Mouse (Mus musculus) neural tube, embryonic 12.5 days (tissue): Measurements from ENCODE around the gene Fzd7. TPM values are rescaled to one million over a fixed set of nuclear protein-coding genes. Genes with fewer than 3 reads are reported as not detected.
A peak's percentile ranks its signal among the peaks of the same experiment; 100 is the strongest.

Source experiments
- ATAC-seq: fragments of 200-750 bp; cut with Nextera tagmentation; 2 replicates; pipeline ENCODE4 v1.8.0; 2017; ENCODE audit warnings: low read depth, mild to moderate bottlenecking, moderate TSS enrichment, moderate library complexity; ENCODE audit not compliant: low FRiP score
- H3K27ac ChIP-seq: fragments of 300-500 bp; sonication (generic); 2 replicates; pipeline ENCODE4 v1.5.1; 2016
- H3K27me3 ChIP-seq: fragments of 300-500 bp; sonication (generic); replicated peaks from 2 replicates; pipeline ENCODE4 v1.6.1; 2016; ENCODE audit warnings: mild to moderate bottlenecking
- H3K36me3 ChIP-seq: fragments of 300-500 bp; sonication (generic); 2 replicates; pipeline ENCODE4 v1.6.1; 2016; ENCODE audit warnings: mild to moderate bottlenecking
- H3K4me1 ChIP-seq: fragments of 300-500 bp; sonication (generic); 2 replicates; pipeline ENCODE4 v1.6.1; 2016
- H3K4me2 ChIP-seq: fragments of 300-500 bp; sonication (generic); replicated peaks from 2 replicates; pipeline ENCODE4 v1.6.1; 2016; ENCODE audit warnings: mild to moderate bottlenecking
- H3K4me3 ChIP-seq: fragments of 300-500 bp; sonication (generic); 2 replicates; pipeline ENCODE4 v1.5.1; 2016
- H3K9ac ChIP-seq: fragments of 300-500 bp; sonication (generic); 2 replicates; pipeline ENCODE4 v1.6.1; 2016; ENCODE audit warnings: mild to moderate bottlenecking
- H3K9me3 ChIP-seq: fragments of 300-500 bp; sonication (generic); 2 replicates; pipeline ENCODE4 v1.6.1; 2016; ENCODE audit warnings: mild to moderate bottlenecking
- WGBS: fragments of 180-500 bp; shearing (Covaris S2); methylation state at CpG from one replicate; pipeline ENCODE4 v1.1.7; 2016; 5-methylcytosine and 5-hydroxymethylcytosine counted together
- polyA plus RNA-seq: library from polyadenylated mRNA; unstranded; fragments of >200 nt; fragmentation: Nextera tagmentation; extraction: Ambion mirVana; gene quantifications from 2 replicates; pipeline ENCODE4 v1.2.1, GENCODE M21; 2016

The Fzd7 gene
- polyA plus RNA-seq, 1 experiment from 2014 or later, result 17.4 TPM

- H3K4me3 ChIP-seq, result no peak overlapping the region
- H3K27me3 ChIP-seq, result no peaks in the 10 kb centered on the region
- H3K9me3 ChIP-seq, result no peaks in the 10 kb centered on the region
- no peak overlapping the region for H3K4me2 ChIP-seq
- ATAC-seq, result no peak
- WGBS, result 11% methylated on average over 9 of the region's 11 CpGs
- peaks cover 24% of the 10 kb centered on the region for H3K4me1 ChIP-seq
- no peaks in the 10 kb centered on the region for H3K36me3 ChIP-seq
- no peak overlapping the region for H3K27ac ChIP-seq
- H3K9ac ChIP-seq, result no peak overlapping the region
These were observed 9.7 kb upstream of the Fzd7 start for GRCm38 (mm10) chr1:59472368-59473180.

- H3K9ac ChIP-seq, result no peak overlapping the region
- no peak for ATAC-seq
- no peaks in the 10 kb centered on the region for H3K36me3 ChIP-seq
- no peak overlapping the region for H3K27ac ChIP-seq
- no peaks in the 10 kb centered on the region for H3K9me3 ChIP-seq
- H3K4me2 ChIP-seq, result no peak overlapping the region
- peaks cover 24% of the 10 kb centered on the region for H3K4me1 ChIP-seq
- no peak overlapping the region for H3K4me3 ChIP-seq
- no peaks in the 10 kb centered on the region for H3K27me3 ChIP-seq
- WGBS, result 8% methylated on average over 4 of the region's 4 CpGs
These were observed 9.1 kb upstream of the Fzd7 start for GRCm38 (mm10) chr1:59473181-59473555.

GRCm38 (mm10) chr1:59475618-59476017 lies 6.6 kb upstream of the Fzd7 start:
- no peak for ATAC-seq
- 39% methylated on average over 2 of the region's 2 CpGs for WGBS
- Histone ChIP-seq H3K9me3 (no peaks in the 10 kb centered on the region), H3K36me3 (no peaks in the 10 kb centered on the region), H3K27ac (no peak overlapping the region), H3K27me3 (no peaks in the 10 kb centered on the region), H3K4me1 (peaks cover 18% of the 10 kb centered on the region), H3K4me3 (no peak overlapping the region), H3K9ac (no peak overlapping the region), H3K4me2 (no peak overlapping the region)

- Histone ChIP-seq H3K27me3 (no peaks in the 10 kb centered on the region), H3K9me3 (no peaks in the 10 kb centered on the region), H3K36me3 (no peaks in the 10 kb centered on the region), H3K9ac (no peak overlapping the region), H3K4me2 (no peak overlapping the region), H3K4me3 (no peak overlapping the region), H3K27ac (no peak overlapping the region), H3K4me1 (peaks cover 18% of the 10 kb centered on the region)
- WGBS, result 85% methylated on average over 3 of the region's 3 CpGs
- ATAC-seq, result no peak
These were observed 3.3 kb upstream of the Fzd7 start for GRCm38 (mm10) chr1:59478911-59479310.

GRCm38 (mm10) chr1:59480821-59481455 lies 1.3 kb upstream of the Fzd7 start:
- Histone ChIP-seq H3K4me1 (peaks cover 31% of the 10 kb centered on the region), H3K27ac (no peak overlapping the region), H3K4me3 (peak overlapping the region; percentile 65), H3K9me3 (no peaks in the 10 kb centered on the region), H3K36me3 (no peaks in the 10 kb centered on the region), H3K27me3 (no peaks in the 10 kb centered on the region), H3K9ac (peak overlapping the region; percentile 5; the same call in 1 of the 2 replicates), H3K4me2 (peak overlapping the region; percentile 98)
- ATAC-seq, result no peak
- under 1% methylated on average over 23 of the region's 23 CpGs for WGBS

GRCm38 (mm10) chr1:59481456-59482291 lies 550 bp upstream of the Fzd7 start:
- H3K27me3 ChIP-seq, result no peaks in the 10 kb centered on the region
- H3K4me1 ChIP-seq, result peaks cover 36% of the 10 kb centered on the region

GRCm38 (mm10) chr1:59482696-59483520 lies 684 bp downstream of the Fzd7 start:
- peak overlapping the region; percentile 65 for H3K4me3 ChIP-seq
- peaks cover 47% of the 10 kb centered on the region for H3K4me1 ChIP-seq
- H3K9ac ChIP-seq, result peak overlapping the region; percentile 87
- peak overlapping the region; percentile 98 for H3K4me2 ChIP-seq
- no peaks in the 10 kb centered on the region for H3K9me3 ChIP-seq
- under 1% methylated on average over 88 of the region's 88 CpGs for WGBS
- H3K36me3 ChIP-seq, result no peaks in the 10 kb centered on the region
- peak; percentile 2; the same call in 1 of the 2 replicates for ATAC-seq
- peak overlapping the region; percentile 50 for H3K27ac ChIP-seq
- no peaks in the 10 kb centered on the region for H3K27me3 ChIP-seq

More at GRCm38 (mm10) chr1:59481456-59482291, 550 bp upstream of the Fzd7 start:
- H3K4me2 ChIP-seq, result peak overlapping the region; percentile 98
- peak overlapping the region; percentile 65 for H3K4me3 ChIP-seq
- H3K9ac ChIP-seq, result peak overlapping the region; percentile 87
- peak; percentile 90 for ATAC-seq
- no peaks in the 10 kb centered on the region for H3K9me3 ChIP-seq
- peak overlapping the region; percentile 50 for H3K27ac ChIP-seq
- under 1% methylated on average over 57 of the region's 57 CpGs for whole genome bisulfite sequencing
- no peaks in the 10 kb centered on the region for H3K36me3 ChIP-seq

- Histone ChIP-seq H3K36me3 (no peaks in the 10 kb centered on the region), H3K9me3 (no peaks in the 10 kb centered on the region), H3K27ac (no peak overlapping the region), H3K27me3 (no peaks in the 10 kb centered on the region), H3K4me2 (peak overlapping the region; percentile 98), H3K9ac (peak overlapping the region; percentile 87), H3K4me1 (peaks cover 50% of the 10 kb centered on the region), H3K4me3 (peak overlapping the region; percentile 65)
- 1% methylated on average over 46 of the region's 46 CpGs for WGBS
- peak; percentile 63 for ATAC-seq
These were observed 1.5 kb downstream of the Fzd7 start for GRCm38 (mm10) chr1:59483521-59484245.

GRCm38 (mm10) chr1:59484314-59484713 lies 2.1 kb downstream of the Fzd7 start:
- H3K4me1 ChIP-seq, result peaks cover 53% of the 10 kb centered on the region
- WGBS, result 5% methylated on average over 21 of the region's 21 CpGs
- no peaks in the 10 kb centered on the region for H3K9me3 ChIP-seq
- H3K27ac ChIP-seq, result no peak overlapping the region
- ATAC-seq, result no peak
- peak overlapping the region; percentile 98 for H3K4me2 ChIP-seq
- H3K27me3 ChIP-seq, result no peaks in the 10 kb centered on the region
- H3K4me3 ChIP-seq, result peak overlapping the region; percentile 65
- peak overlapping the region; percentile 87 for H3K9ac ChIP-seq
- H3K36me3 ChIP-seq, result no peaks in the 10 kb centered on the region

- 3% methylated on average over 16 of the region's 16 CpGs for WGBS
- Histone ChIP-seq H3K27me3 (no peaks in the 10 kb centered on the region), H3K4me3 (peak overlapping the region; percentile 65), H3K4me2 (peak overlapping the region; percentile 98), H3K27ac (peak overlapping the region; percentile 59), H3K9ac (peak overlapping the region; percentile 87), H3K4me1 (peaks cover 53% of the 10 kb centered on the region), H3K9me3 (no peaks in the 10 kb centered on the region), H3K36me3 (no peaks in the 10 kb centered on the region)
- no peak for ATAC-seq
These were observed 2.9 kb downstream of the Fzd7 start for GRCm38 (mm10) chr1:59484791-59485785.
